Mouse (Mus musculus): Measurements from ENCODE around the gene Map2k3. TPM values are rescaled to one million over a fixed set of nuclear protein-coding genes. Genes with fewer than 3 reads are reported as not detected.
A peak's percentile ranks its signal among the peaks of the same experiment; 100 is the strongest.

Gene Map2k3
- polyA plus RNA-seq, 1 experiment from 2014 or later, result 37.6 TPM

- H3K9ac ChIP-seq (ENCODE audit: low read depth, low read length), result peak overlapping the region; percentile 79
- peaks cover 5% of the 10 kb centered on the region for H3K4me1 ChIP-seq (replicated peaks; ENCODE audit: control insufficient read depth, insufficient read depth, low read length)
- peak overlapping the region; percentile 69 for H3K4me3 ChIP-seq (ENCODE audit: low read depth, low read length)
- no peak overlapping the region; the same call in 1 of the 2 replicates for H3K27ac ChIP-seq (ENCODE audit: low read depth, low read length)
- no peak for DNase-seq (ENCODE audit: low spot score)
- H3K4me2 ChIP-seq (replicated peaks; ENCODE audit: low read depth, low read length), result peak overlapping the region; percentile 81
- H3K9me3 ChIP-seq (ENCODE audit: control insufficient read depth, low read length), result no peaks in the 10 kb centered on the region
- no peak for ATAC-seq (ENCODE audit: low FRiP score)
- WGBS, result 9% methylated on average over 7 of the region's 7 CpGs
- no peaks in the 10 kb centered on the region for H3K36me3 ChIP-seq (ENCODE audit: control insufficient read depth, insufficient read depth, low read length)
- H3K27me3 ChIP-seq (ENCODE audit: control insufficient read depth, insufficient read depth, low read length), result no peaks in the 10 kb centered on the region
Observed at GRCm38 (mm10) chr11:60932503-60933020, 729 bp downstream of the Map2k3 start.

GRCm38 (mm10) chr11:60933178-60933930, 1.5 kb downstream of the Map2k3 start:
- peak overlapping the region; percentile 79; the same call in 1 of the 2 replicates for H3K9ac ChIP-seq (ENCODE audit: low read depth, low read length)

GRCm38 (mm10) chr11:60934795-60935194, 3.0 kb downstream of the Map2k3 start:
- Histone ChIP-seq H3K9ac (ENCODE audit: low read depth, low read length) (no peak overlapping the region), H3K4me1 (replicated peaks; ENCODE audit: control insufficient read depth, insufficient read depth, low read length) (peaks cover 2% of the 10 kb centered on the region; the same call in 1 of the 2 replicates), H3K36me3 (ENCODE audit: control insufficient read depth, insufficient read depth, low read length) (no peaks in the 10 kb centered on the region), H3K9me3 (ENCODE audit: control insufficient read depth, low read length) (no peaks in the 10 kb centered on the region), H3K27me3 (ENCODE audit: control insufficient read depth, insufficient read depth, low read length) (no peaks in the 10 kb centered on the region), H3K4me2 (replicated peaks; ENCODE audit: low read depth, low read length) (no peak overlapping the region), H3K4me3 (ENCODE audit: low read depth, low read length) (no peak overlapping the region), H3K27ac (ENCODE audit: low read depth, low read length) (no peak overlapping the region)
- DNase-seq (ENCODE audit: low spot score) (no peak), ATAC-seq (ENCODE audit: low FRiP score) (no peak)
- WGBS, result 88% methylated on average over 2 of the region's 2 CpGs

More at GRCm38 (mm10) chr11:60933178-60933930, 1.5 kb downstream of the Map2k3 start:
- Histone ChIP-seq H3K4me3 (ENCODE audit: low read depth, low read length) (peak overlapping the region; percentile 69; the same call in 1 of the 2 replicates), H3K9me3 (ENCODE audit: control insufficient read depth, low read length) (no peaks in the 10 kb centered on the region), H3K4me1 (replicated peaks; ENCODE audit: control insufficient read depth, insufficient read depth, low read length) (peaks cover 2% of the 10 kb centered on the region; the same call in 1 of the 2 replicates), H3K27me3 (ENCODE audit: control insufficient read depth, insufficient read depth, low read length) (no peaks in the 10 kb centered on the region), H3K27ac (ENCODE audit: low read depth, low read length) (no peak overlapping the region), H3K36me3 (ENCODE audit: control insufficient read depth, insufficient read depth, low read length) (no peaks in the 10 kb centered on the region), H3K4me2 (replicated peaks; ENCODE audit: low read depth, low read length) (peak overlapping the region; percentile 81; the same call in 1 of the 2 replicates)
- DNase-seq (ENCODE audit: low spot score) (no peak), ATAC-seq (ENCODE audit: low FRiP score) (no peak)
- 84% methylated on average over 10 of the region's 10 CpGs for WGBS

GRCm38 (mm10) chr11:60935326-60935974, 3.6 kb downstream of the Map2k3 start:
- H3K4me2 ChIP-seq (replicated peaks; ENCODE audit: low read depth, low read length), result no peak overlapping the region
- WGBS, result 88% methylated on average over 7 of the region's 7 CpGs
- H3K27me3 ChIP-seq (ENCODE audit: control insufficient read depth, insufficient read depth, low read length), result no peaks in the 10 kb centered on the region
- no peaks in the 10 kb centered on the region for H3K36me3 ChIP-seq (ENCODE audit: control insufficient read depth, insufficient read depth, low read length)
- ATAC-seq (ENCODE audit: low FRiP score) (no peak), DNase-seq (ENCODE audit: low spot score) (no peak)
- H3K27ac ChIP-seq (ENCODE audit: low read depth, low read length), result no peak overlapping the region
- H3K4me3 ChIP-seq (ENCODE audit: low read depth, low read length), result no peak overlapping the region
- peaks cover 2% of the 10 kb centered on the region; the same call in 1 of the 2 replicates for H3K4me1 ChIP-seq (replicated peaks; ENCODE audit: control insufficient read depth, insufficient read depth, low read length)
- no peak overlapping the region for H3K9ac ChIP-seq (ENCODE audit: low read depth, low read length)
- H3K9me3 ChIP-seq (ENCODE audit: control insufficient read depth, low read length), result no peaks in the 10 kb centered on the region

- Histone ChIP-seq H3K9ac (ENCODE audit: low read depth, low read length) (no peak overlapping the region), H3K27ac (ENCODE audit: low read depth, low read length) (no peak overlapping the region), H3K4me1 (replicated peaks; ENCODE audit: control insufficient read depth, insufficient read depth, low read length) (peaks cover 2% of the 10 kb centered on the region; the same call in 1 of the 2 replicates), H3K4me2 (replicated peaks; ENCODE audit: low read depth, low read length) (no peak overlapping the region), H3K27me3 (ENCODE audit: control insufficient read depth, insufficient read depth, low read length) (no peaks in the 10 kb centered on the region), H3K9me3 (ENCODE audit: control insufficient read depth, low read length) (no peaks in the 10 kb centered on the region), H3K36me3 (ENCODE audit: control insufficient read depth, insufficient read depth, low read length) (no peaks in the 10 kb centered on the region), H3K4me3 (ENCODE audit: low read depth, low read length) (no peak overlapping the region)
- 81% methylated on average over 4 of the region's 4 CpGs for WGBS
- DNase-seq (ENCODE audit: low spot score) (no peak), ATAC-seq (ENCODE audit: low FRiP score) (no peak)
Observed at GRCm38 (mm10) chr11:60935975-60936373, 4.1 kb downstream of the Map2k3 start.

GRCm38 (mm10) chr11:60937611-60938010, 5.8 kb downstream of the Map2k3 start:
- Histone ChIP-seq H3K4me2 (replicated peaks; ENCODE audit: low read depth, low read length) (no peak overlapping the region), H3K27me3 (ENCODE audit: control insufficient read depth, insufficient read depth, low read length) (no peaks in the 10 kb centered on the region)

GRCm38 (mm10) chr11:60939487-60939886, 7.7 kb downstream of the Map2k3 start:
- WGBS, result 96% methylated on average over 3 of the region's 3 CpGs
- Histone ChIP-seq H3K4me2 (replicated peaks; ENCODE audit: low read depth, low read length) (no peak overlapping the region), H3K36me3 (ENCODE audit: control insufficient read depth, insufficient read depth, low read length) (no peaks in the 10 kb centered on the region), H3K9ac (ENCODE audit: low read depth, low read length) (no peak overlapping the region), H3K9me3 (ENCODE audit: control insufficient read depth, low read length) (no peaks in the 10 kb centered on the region), H3K4me3 (ENCODE audit: low read depth, low read length) (no peak overlapping the region), H3K27me3 (ENCODE audit: control insufficient read depth, insufficient read depth, low read length) (no peaks in the 10 kb centered on the region), H3K4me1 (replicated peaks; ENCODE audit: control insufficient read depth, insufficient read depth, low read length) (no peaks in the 10 kb centered on the region), H3K27ac (ENCODE audit: low read depth, low read length) (no peak overlapping the region)
- ATAC-seq (ENCODE audit: low FRiP score) (no peak), DNase-seq (ENCODE audit: low spot score) (no peak)

More at GRCm38 (mm10) chr11:60937611-60938010, 5.8 kb downstream of the Map2k3 start:
- no peaks in the 10 kb centered on the region for H3K9me3 ChIP-seq (ENCODE audit: control insufficient read depth, low read length)
- no peak overlapping the region for H3K4me3 ChIP-seq (ENCODE audit: low read depth, low read length)
- 86% methylated on average over 3 of the region's 3 CpGs for WGBS
- H3K4me1 ChIP-seq (replicated peaks; ENCODE audit: control insufficient read depth, insufficient read depth, low read length), result peaks cover 2% of the 10 kb centered on the region; the same call in 1 of the 2 replicates
- H3K27ac ChIP-seq (ENCODE audit: low read depth, low read length), result no peak overlapping the region
- H3K36me3 ChIP-seq (ENCODE audit: control insufficient read depth, insufficient read depth, low read length), result no peaks in the 10 kb centered on the region
- H3K9ac ChIP-seq (ENCODE audit: low read depth, low read length), result no peak overlapping the region
- ATAC-seq (ENCODE audit: low FRiP score), result no peak
- no peak for DNase-seq (ENCODE audit: low spot score)

- Histone ChIP-seq H3K27me3 (ENCODE audit: control insufficient read depth, insufficient read depth, low read length) (no peaks in the 10 kb centered on the region), H3K9me3 (ENCODE audit: control insufficient read depth, low read length) (no peaks in the 10 kb centered on the region), H3K4me2 (replicated peaks; ENCODE audit: low read depth, low read length) (no peak overlapping the region), H3K4me1 (replicated peaks; ENCODE audit: control insufficient read depth, insufficient read depth, low read length) (no peaks in the 10 kb centered on the region), H3K9ac (ENCODE audit: low read depth, low read length) (no peak overlapping the region), H3K36me3 (ENCODE audit: control insufficient read depth, insufficient read depth, low read length) (no peaks in the 10 kb centered on the region), H3K4me3 (ENCODE audit: low read depth, low read length) (no peak overlapping the region), H3K27ac (ENCODE audit: low read depth, low read length) (no peak overlapping the region)
- no peak for DNase-seq (ENCODE audit: low spot score)
- 83% methylated on average over 5 of the region's 5 CpGs for WGBS
- ATAC-seq (ENCODE audit: low FRiP score), result no peak
Observed at GRCm38 (mm10) chr11:60940501-60940900, 8.7 kb downstream of the Map2k3 start.

Data from hindbrain, embryonic 11.5 days (tissue).